Mouse (Mus musculus) liver, postnatal 0 days (tissue): ENCODE data around the gene C1rl.

ENCODE experiments used
- CTCF ChIP-seq: sonication (generic); IDR thresholded peaks from 2 replicates; pipeline ENCODE4 v1.5.1; 2016; ENCODE audit warnings: antibody characterized with exemption, low read depth
- EP300 ChIP-seq: IDR thresholded peaks from 2 replicates; pipeline ENCODE4 v1.6.1; 2016; ENCODE audit warnings: antibody characterized with exemption, low read depth, mild to moderate bottlenecking

- peak; percentile 76 for TF ChIP-seq CTCF
- no peak; the same call in 1 of the 2 replicates for TF ChIP-seq EP300
Measured at GRCm38 (mm10) chr6:124481571-124481970, 11.3 kb upstream of the C1rl start.
